In genomic region chr6:77256348-77256747, GRCm38 (mm10) we compare ENCODE assay signal across 23 mouse cellular contexts. TPM values are rescaled to one million over a fixed set of nuclear protein-coding genes. Genes with fewer than 3 reads are reported as not detected.
DNase-seq lines count a peak whose midpoint lies in the region; ATAC-seq and TF ChIP-seq lines count a peak whose summit lies in the region.
"Had no signal": no experiment of that assay in that cellular context is flagged by ENCODE, and none has a peak within 500 bp of the region (broad histone marks: within the 10 kb centered on the region; RNA-seq: fewer than 3 reads in every experiment).

No protein-coding gene starts in this region.

- no peak overlapping the region for H3K27ac ChIP-seq in kidney, embryonic 16.5 days (ENCODE audit: low read length)
- H3K27ac ChIP-seq: embryonic facial prominence, embryonic 10.5 days; gastrocnemius, adult 2 months; heart, embryonic 15.5 days; hindbrain, embryonic 10.5 days; hindbrain, embryonic 14.5 days had no signal

- ATAC-seq in Patski: peak; percentile 31
- peak; percentile 80 for ATAC-seq in kidney, embryonic 16.5 days (ENCODE audit: low FRiP score, low TSS enrichment)
- ATAC-seq in granulocyte monocyte progenitor cell, adult 5-6 weeks (replicated peaks; ENCODE audit: poor library complexity, severe bottlenecking): no peak
- ATAC-seq: forebrain, embryonic 14.5 days had no signal

- H3K9ac ChIP-seq in kidney, embryonic 16.5 days (replicated peaks; ENCODE audit: low read length): no peak overlapping the region
- H3K9ac ChIP-seq: heart, embryonic 15.5 days; hindbrain, embryonic 14.5 days had no signal

- in situ Hi-C loops in Patski (cut with MboI; ENCODE audit: low pct_unique_long_range_greater_than_20kb): no loop called here

- POLR2A ChIA-PET in Patski (lab: Charles Lee): no interaction called here

- no peaks in the 10 kb centered on the region for H3K4me1 ChIP-seq in kidney, embryonic 16.5 days (ENCODE audit: insufficient read depth, low read length)
- H3K4me1 ChIP-seq: embryonic facial prominence, embryonic 10.5 days; heart, embryonic 15.5 days; hindbrain, embryonic 10.5 days had no signal

- H3K36me3 ChIP-seq in kidney, embryonic 16.5 days (ENCODE audit: insufficient read depth, low read length): no peaks in the 10 kb centered on the region
- H3K36me3 ChIP-seq: embryonic facial prominence, embryonic 10.5 days; heart, embryonic 15.5 days; hindbrain, embryonic 10.5 days had no signal

- WGBS in kidney, embryonic 16.5 days: 71% methylated on average over 4 of the region's 4 CpGs

- H3K9me3 ChIP-seq in kidney, embryonic 16.5 days (ENCODE audit: low read length): no peaks in the 10 kb centered on the region
- H3K9me3 ChIP-seq: embryonic facial prominence, embryonic 10.5 days; heart, embryonic 15.5 days; hindbrain, embryonic 10.5 days had no signal

- H3K4me3 ChIP-seq in kidney, embryonic 16.5 days (ENCODE audit: low read length): no peak overlapping the region
- H3K4me3 ChIP-seq: embryonic facial prominence, embryonic 10.5 days; gastrocnemius, adult 2 months; heart, embryonic 15.5 days; hindbrain, embryonic 10.5 days had no signal

- TF ChIP-seq CTCF in Patski (IDR thresholded peaks at IDR 0.05): no peak

- CTCF ChIA-PET in Patski (lab: Charles Lee): no interaction called here

- DNase-seq in Patski (ENCODE audit: low read depth, low spot score): no peak
- DNase-seq in kidney, adult 8-10 months: peak; percentile 8 to 18
- DNase-seq in kidney, postnatal 36 days: peak; percentile 13 to 20
- no peak for DNase-seq in Muller cell, postnatal 12 days (ENCODE audit: inconsistent ontology term)
- DNase-seq in layer of hippocampus, adult 18-20 months (ENCODE audit: low spot score in 2 of 2): no peak
- DNase-seq: adrenal gland, adult 2 months; adrenal gland, postnatal 25 days; cerebellum, adult 2 months; cerebellum, postnatal 10 days; gastrocnemius, adult 2 months; gastrocnemius, postnatal 25 days; heart, adult 18-20 months had no signal

- H3K4me2 ChIP-seq in kidney, embryonic 16.5 days (replicated peaks; ENCODE audit: low read depth, low read length): no peak overlapping the region
- H3K4me2 ChIP-seq: heart, embryonic 11.5 days; heart, embryonic 15.5 days; hindbrain, embryonic 14.5 days had no signal

- no peaks in the 10 kb centered on the region for H3K27me3 ChIP-seq in Patski
- no peaks in the 10 kb centered on the region; the same call in 1 of the 2 replicates for H3K27me3 ChIP-seq in kidney, embryonic 16.5 days (ENCODE audit: insufficient read depth, low read length)
- H3K27me3 ChIP-seq: heart, embryonic 15.5 days had no signal

RNA-seq across cellular contexts. Expression of gene Lrrtm1, which starts 13.9 kb away (rescaled TPM):
- polyA plus RNA-seq in Patski (2021): 0.18 TPM
- polyA plus RNA-seq in kidney, embryonic 16.5 days (2015; fragmentation: Nextera tagmentation; extraction: Ambion mirVana): 6.4 and 6.6 TPM in 2 replicates
- total RNA-seq in granulocyte monocyte progenitor cell, adult 5-6 weeks (2014; fragmentation: Nextera tagmentation): not detected in 2 replicates
- not detected in 2 replicates for total RNA-seq in granulocyte monocyte progenitor cell, adult 5-6 weeks (2017)
- 100 to 1,000 TPM; 114 to 117 TPM for total RNA-seq in layer of hippocampus, adult 18-20 months (2021)
- total RNA-seq: gastrocnemius, adult 2 months; gastrocnemius, postnatal 25 days; heart, adult 18-20 months; heart, postnatal 25 days; MEL had no signal
- polyA plus RNA-seq: C2C12 had no signal

Comparison
In these comparisons a context has a peak if more than half of its experiments do, and no peak if none do; other contexts are left out.
1. DNase-seq: peak in kidney, adult 8-10 months (2 of 2) and kidney, postnatal 36 days (2 of 2); none in Patski (single experiment), Muller cell, postnatal 12 days (single experiment) and layer of hippocampus, adult 18-20 months (0 of 2).
2. RNA of gene Lrrtm1, which starts 13.9 kb away (total RNA-seq): 114 to 117 TPM in layer of hippocampus, adult 18-20 months; not detected in granulocyte monocyte progenitor cell, adult 5-6 weeks; every median in the first group is over 100 times any median in the second.